Mouse (Mus musculus) ES-Bruce4 (cell line): ENCODE data around the gene Grik4. TPM values are rescaled to one million over a fixed set of nuclear protein-coding genes. Genes with fewer than 3 reads are reported as not detected.

Experiments
- H3K27ac ChIP-seq: 2 replicates; pipeline ENCODE4 v1.5.1; 2012; ENCODE audit warnings: low read length, inconsistent platforms; ENCODE audit not compliant: insufficient read depth
- H3K27me3 ChIP-seq: 2 replicates; pipeline ENCODE4 v1.6.1; 2012; ENCODE audit warnings: mild to moderate bottlenecking, low read length, inconsistent platforms; ENCODE audit not compliant: control insufficient read depth, poor library complexity, insufficient read depth, severe bottlenecking
- H3K36me3 ChIP-seq: 2 replicates; pipeline ENCODE4 v1.6.1; 2012; ENCODE audit warnings: inconsistent platforms, mild to moderate bottlenecking, low read length, moderate library complexity; ENCODE audit not compliant: control insufficient read depth, poor library complexity, insufficient read depth, severe bottlenecking
- H3K4me1 ChIP-seq: one replicate; pipeline ENCODE4 v1.8.1; 2011; ENCODE audit warnings: low read length; ENCODE audit not compliant: control insufficient read depth, insufficient read depth
- H3K4me3 ChIP-seq: 2 replicates; pipeline ENCODE4 v1.5.1; 2011; ENCODE audit warnings: low read depth, mild to moderate bottlenecking, low read length
- H3K9ac ChIP-seq: 2 replicates; pipeline ENCODE4 v1.6.1; 2012; ENCODE audit warnings: low read depth, mild to moderate bottlenecking, inconsistent platforms; ENCODE audit not compliant: poor library complexity, severe bottlenecking
- H3K9me3 ChIP-seq: replicated peaks from 2 replicates; pipeline ENCODE4 v1.6.1; 2012; ENCODE audit warnings: mild to moderate bottlenecking, low read length, inconsistent platforms; ENCODE audit not compliant: control insufficient read depth, poor library complexity, insufficient read depth, severe bottlenecking
- CTCF ChIP-seq: IDR thresholded peaks from one replicate; pipeline ENCODE4 v1.8.1; 2011; ENCODE audit warnings: low read depth, low read length
- EP300 ChIP-seq: IDR thresholded peaks from 2 replicates; pipeline ENCODE4 v1.6.1; 2011; ENCODE audit warnings: low read depth, low read length; ENCODE audit not compliant: insufficient read depth
- POLR2A ChIP-seq: IDR thresholded peaks from one replicate; pipeline ENCODE4 v1.8.1; 2011; ENCODE audit warnings: low read length; ENCODE audit not compliant: insufficient read depth
- polyA plus RNA-seq: library from polyadenylated mRNA; stranded (reverse); fragments of >200 nt; gene quantifications from 2 replicates; pipeline ENCODE4 v1.2.4, GENCODE M21; 2011; ENCODE audit warnings: low read depth; ENCODE audit not compliant: missing spikeins, insufficient read depth, insufficient read length

Gene Grik4
- polyA plus RNA-seq, 1 experiment, result 1.0 TPM

DNA sequence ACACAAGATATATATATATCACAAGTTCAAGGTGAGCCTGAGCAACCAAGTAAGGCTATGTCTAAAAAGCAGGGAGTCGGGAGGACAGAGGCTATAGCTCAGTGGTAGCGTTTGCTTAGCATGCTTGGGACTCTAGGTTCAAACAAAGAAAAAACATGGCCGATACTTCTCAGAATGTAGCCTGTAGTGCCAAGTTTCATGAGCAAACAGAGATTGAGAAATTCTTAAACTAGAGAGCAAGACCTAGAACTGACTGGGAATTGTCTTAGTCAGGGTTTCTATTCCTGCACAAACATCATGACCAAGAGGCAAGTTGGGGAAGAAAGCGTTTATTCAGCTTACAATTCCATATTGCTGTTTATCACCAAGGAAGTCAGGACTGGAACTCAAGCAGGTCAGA, 468.1 kb downstream of the Grik4 start:
- H3K9me3 ChIP-seq, result no peaks in the 10 kb centered on the region
- H3K9ac ChIP-seq, result no peak overlapping the region
- no peaks in the 10 kb centered on the region for H3K36me3 ChIP-seq
- H3K4me1 ChIP-seq, result no peaks in the 10 kb centered on the region
- no peak overlapping the region for H3K4me3 ChIP-seq
- H3K27me3 ChIP-seq, result no peaks in the 10 kb centered on the region
- H3K27ac ChIP-seq, result no peak overlapping the region
- TF ChIP-seq CTCF, result no peak
- TF ChIP-seq POLR2A, result no peak
- no peak for TF ChIP-seq EP300

DNA sequence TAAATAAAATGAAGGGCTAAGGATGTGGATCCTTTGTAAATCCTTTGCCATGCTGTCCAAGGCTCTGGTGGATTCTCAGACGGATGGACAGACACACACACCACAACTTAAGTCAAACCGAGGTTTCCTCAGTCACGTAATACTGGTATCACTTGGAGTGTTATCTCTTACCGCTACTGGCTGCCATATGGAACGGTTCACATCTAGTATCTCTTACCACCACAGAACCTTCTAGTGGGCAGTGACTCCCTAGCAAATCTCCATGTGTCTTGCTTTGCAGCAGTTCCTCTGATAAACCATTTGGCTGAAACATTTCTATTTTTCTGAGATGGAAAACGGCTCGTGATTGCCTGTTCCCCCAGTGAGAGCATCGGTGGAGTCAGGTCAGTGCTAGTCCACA, 470.0 kb downstream of the Grik4 start:
- Histone ChIP-seq H3K4me1 (peaks cover 2% of the 10 kb centered on the region), H3K9me3 (no peaks in the 10 kb centered on the region), H3K27ac (no peak overlapping the region), H3K4me3 (no peak overlapping the region), H3K27me3 (no peaks in the 10 kb centered on the region), H3K9ac (no peak overlapping the region), H3K36me3 (peaks cover 4% of the 10 kb centered on the region; the same call in 1 of the 2 replicates)
- TF ChIP-seq EP300 (no peak), POLR2A (no peak), CTCF (no peak)

DNA sequence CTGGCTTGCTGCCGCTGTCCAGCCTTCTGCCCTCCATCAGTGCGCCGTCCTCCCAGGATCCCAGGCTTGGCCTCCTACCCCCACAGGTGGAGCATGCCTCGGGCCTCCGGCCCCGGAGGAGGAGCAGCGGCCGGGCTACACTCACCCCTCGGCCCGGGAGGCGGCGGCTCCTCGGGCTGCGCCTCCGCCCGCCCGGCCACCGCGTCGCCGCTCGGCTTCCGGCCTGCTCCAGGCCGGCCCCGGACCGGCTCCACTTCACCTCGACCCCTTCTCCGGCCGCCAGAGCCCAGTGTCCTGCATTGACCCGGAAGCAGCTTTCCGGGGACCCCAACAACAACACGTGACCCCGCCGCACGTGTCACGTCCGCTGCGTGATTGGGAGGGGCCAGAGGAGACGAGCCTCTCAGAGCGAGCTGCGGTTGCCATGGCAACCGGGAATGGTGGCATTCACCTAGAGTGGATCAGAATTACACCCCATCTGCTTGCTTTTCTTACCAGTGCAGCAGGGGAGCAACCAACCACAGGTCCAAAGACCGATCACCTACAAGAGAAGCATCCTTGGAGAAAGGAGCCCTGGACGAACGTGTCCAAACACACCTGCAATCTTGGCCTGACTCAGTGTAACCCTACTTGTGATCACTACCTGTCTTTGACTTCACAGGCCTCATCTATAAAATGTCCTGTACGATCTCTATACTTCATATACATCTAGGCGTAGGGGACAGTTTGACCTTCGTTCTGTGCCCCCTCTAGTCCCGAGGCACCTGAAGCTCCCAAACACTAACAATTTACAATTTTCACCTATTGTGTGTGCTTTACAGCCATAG, 472.2 kb downstream of the Grik4 start:
- no peaks in the 10 kb centered on the region for H3K9me3 ChIP-seq
- H3K4me3 ChIP-seq, result peak overlapping the region; percentile 74
- no peak for TF ChIP-seq CTCF
- peak; percentile 51; the same call in 1 of the 2 replicates for TF ChIP-seq EP300
- peaks cover 4% of the 10 kb centered on the region; the same call in 1 of the 2 replicates for H3K36me3 ChIP-seq
- no peak overlapping the region for H3K27ac ChIP-seq
- H3K4me1 ChIP-seq, result peaks cover 2% of the 10 kb centered on the region
- H3K27me3 ChIP-seq, result no peaks in the 10 kb centered on the region
- peak overlapping the region; percentile 84 for H3K9ac ChIP-seq

DNA sequence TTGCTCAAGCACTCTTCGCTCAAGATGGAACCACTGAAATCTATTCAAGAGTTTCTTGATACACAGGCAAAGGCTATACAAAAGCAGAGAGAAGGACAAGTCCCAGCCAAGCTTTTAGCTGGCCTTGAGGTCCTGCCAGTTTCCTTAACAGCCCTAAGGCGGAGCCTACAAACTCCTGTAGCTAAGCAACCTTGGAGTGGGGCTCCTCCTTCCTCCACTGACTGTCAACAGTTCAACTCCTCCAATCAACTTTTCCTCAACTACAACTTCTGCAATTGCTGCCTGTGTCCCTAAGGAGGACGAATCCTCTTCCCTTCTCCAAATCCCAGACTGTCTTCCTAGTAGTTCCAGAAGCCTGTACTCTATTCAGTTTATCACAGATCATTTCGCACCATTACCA, 473.1 kb downstream of the Grik4 start:
- H3K9me3 ChIP-seq, result no peaks in the 10 kb centered on the region
- no peak overlapping the region for H3K27ac ChIP-seq
- peaks cover 2% of the 10 kb centered on the region for H3K4me1 ChIP-seq
- TF ChIP-seq POLR2A (no peak), CTCF (no peak), EP300 (no peak)
- H3K36me3 ChIP-seq, result peaks cover 4% of the 10 kb centered on the region; the same call in 1 of the 2 replicates
- no peaks in the 10 kb centered on the region for H3K27me3 ChIP-seq
- peak overlapping the region; percentile 84 for H3K9ac ChIP-seq
- peak overlapping the region; percentile 74 for H3K4me3 ChIP-seq

DNA sequence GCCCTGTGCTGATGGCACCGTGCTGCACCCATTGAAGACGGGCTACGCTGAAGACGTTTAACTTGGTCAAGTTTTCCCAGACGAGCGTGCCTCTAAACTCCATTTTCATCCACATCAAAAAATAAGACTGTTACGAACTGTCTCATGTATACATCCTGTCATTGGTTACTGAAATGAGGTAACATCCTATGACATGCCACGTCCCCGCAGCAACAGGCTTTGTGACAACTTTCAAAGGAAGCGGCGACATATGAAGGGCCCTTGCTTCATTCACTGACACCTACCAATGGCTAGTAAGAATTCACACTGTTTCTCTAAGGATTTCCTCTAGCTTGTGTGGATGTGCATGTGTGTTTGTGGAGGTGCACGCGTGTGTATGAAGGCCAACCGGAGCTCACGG, 475.0 kb downstream of the Grik4 start:
- H3K36me3 ChIP-seq, result peaks cover 4% of the 10 kb centered on the region; the same call in 1 of the 2 replicates
- H3K9me3 ChIP-seq, result no peaks in the 10 kb centered on the region
- no peak for TF ChIP-seq CTCF
- TF ChIP-seq EP300, result no peak
- no peak for TF ChIP-seq POLR2A
- H3K27ac ChIP-seq, result no peak overlapping the region
- no peak overlapping the region for H3K9ac ChIP-seq
- H3K27me3 ChIP-seq, result no peaks in the 10 kb centered on the region
- peaks cover 2% of the 10 kb centered on the region for H3K4me1 ChIP-seq
- no peak overlapping the region for H3K4me3 ChIP-seq

DNA sequence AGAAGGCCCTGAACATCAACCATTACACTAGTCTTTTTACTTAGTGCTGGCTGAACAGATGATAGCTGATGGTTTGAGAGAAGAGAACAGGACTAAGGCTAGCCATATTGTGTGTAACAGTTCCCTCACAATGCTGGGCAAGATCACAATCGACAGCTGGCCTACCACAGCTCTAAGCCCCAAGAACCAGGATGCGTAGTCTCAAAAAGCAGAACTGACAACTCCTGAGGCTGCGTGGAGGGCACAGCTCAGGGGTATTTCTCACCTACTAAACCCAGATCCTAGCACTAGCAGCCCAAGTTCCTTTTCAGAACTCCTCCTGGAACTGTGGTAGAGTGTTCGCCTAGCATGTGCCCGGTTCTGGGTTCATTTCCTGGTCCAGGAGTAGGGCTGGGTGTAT, 475.9 kb downstream of the Grik4 start:
- Histone ChIP-seq H3K4me1 (peaks cover 2% of the 10 kb centered on the region), H3K27me3 (no peaks in the 10 kb centered on the region), H3K4me3 (no peak overlapping the region), H3K36me3 (peaks cover 4% of the 10 kb centered on the region; the same call in 1 of the 2 replicates), H3K9ac (no peak overlapping the region), H3K27ac (no peak overlapping the region), H3K9me3 (no peaks in the 10 kb centered on the region)
- TF ChIP-seq CTCF, result no peak
- TF ChIP-seq POLR2A, result no peak
- TF ChIP-seq EP300, result no peak

Other genes with a start within 250 kb of the Grik4 start
- gene Arhgef12, start 162.7 kb upstream of the Grik4 start, polyA plus RNA-seq, result 42.6 and 45.6 TPM in 2 replicates
- gene Tmem136, start 172.1 kb upstream of the Grik4 start, polyA plus RNA-seq, result 10.0 and 10.5 TPM in 2 replicates